Mouse (Mus musculus) spleen, adult 2 months (tissue): ENCODE results near the gene Ier5l.

ENCODE experiments used
- CTCF ChIP-seq: fragments of 200-500 bp; IDR thresholded peaks from 2 replicates; pipeline ENCODE4 v1.5.1; 2011; ENCODE audit warnings: mild to moderate bottlenecking, inconsistent platforms; ENCODE audit not compliant: insufficient read depth, insufficient read length, insufficient replicate concordance; ENCODE audit errors: extremely low read depth
- POLR2A ChIP-seq: fragments of 200-500 bp; IDR thresholded peaks from 2 replicates; pipeline ENCODE4 v1.6.1; 2011; ENCODE audit warnings: low read depth, low read length, inconsistent platforms

DNA sequence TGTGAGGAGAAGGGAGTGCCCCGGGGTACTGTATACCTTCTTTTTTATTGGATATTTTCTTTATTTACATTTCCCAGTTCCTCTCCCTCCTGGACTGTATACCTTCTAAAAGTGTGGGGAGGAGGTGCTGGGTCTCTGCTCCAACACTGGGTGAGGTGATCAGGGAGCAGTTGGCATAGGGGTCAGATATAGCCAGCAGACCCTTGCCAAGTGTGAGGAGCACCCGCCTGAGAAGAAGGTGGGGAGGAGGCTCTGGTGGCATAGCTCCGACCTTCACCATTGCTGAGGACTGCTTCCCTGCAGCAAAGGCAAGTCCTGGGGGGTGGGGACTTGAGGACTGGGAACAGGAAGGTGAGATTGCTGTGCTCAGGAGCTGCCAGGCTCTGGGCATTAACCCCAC is 22.5 kb downstream of the Ier5l start:
- TF ChIP-seq POLR2A (no peak), CTCF (no peak)
